Mouse (Mus musculus) embryonic facial prominence, embryonic 11.5 days (tissue): ENCODE measurements at regions not wholly inside any gene's neighbourhood (a gene's known extent, or its start where the extent isn't known, plus 50 kb on each side); places are given as distances from the start of the nearest gene placed in this dataset.

ENCODE experiments used
- ATAC-seq: fragments of 200-750 bp; cut with Nextera tagmentation; replicated peaks from 2 replicates; pipeline ENCODE4 v1.8.0; 2017; ENCODE audit warnings: low read depth; ENCODE audit not compliant: insufficient number of reproducible peaks, low FRiP score, low TSS enrichment
- DNase-seq: peaks from one replicate; pipeline ENCODE4 v3.0.0-alpha.2; 2015; ENCODE audit warnings: low spot score
- H3K27ac ChIP-seq: fragments of 300-500 bp; sonication (generic); replicated peaks from 2 replicates; pipeline ENCODE4 v1.5.1; 2014; ENCODE audit warnings: mild to moderate bottlenecking, low read depth, low read length, control low read depth
- H3K27me3 ChIP-seq: fragments of 300-500 bp; sonication (generic); 2 replicates; pipeline ENCODE4 v1.6.1; 2014; ENCODE audit warnings: mild to moderate bottlenecking, low read length, moderate library complexity, mixed read lengths; ENCODE audit not compliant: control insufficient read depth, insufficient read depth
- H3K36me3 ChIP-seq: fragments of 300-500 bp; sonication (generic); replicated peaks from 2 replicates; pipeline ENCODE4 v1.6.1; 2014; ENCODE audit warnings: low read depth, mild to moderate bottlenecking, low read length, moderate library complexity, mixed read lengths; ENCODE audit not compliant: control insufficient read depth, insufficient read depth
- H3K4me1 ChIP-seq: fragments of 300-500 bp; sonication (generic); 2 replicates; pipeline ENCODE4 v1.6.1; 2014; ENCODE audit warnings: low read length, mixed read lengths; ENCODE audit not compliant: control insufficient read depth, insufficient read depth
- H3K4me2 ChIP-seq: fragments of 300-500 bp; sonication (generic); 2 replicates; pipeline ENCODE4 v1.6.1; 2014; ENCODE audit warnings: low read depth, mild to moderate bottlenecking, control low read depth, low read length, moderate library complexity
- H3K4me3 ChIP-seq: fragments of 300-500 bp; sonication (generic); 2 replicates; pipeline ENCODE4 v1.5.1; 2014; ENCODE audit warnings: low read depth, low read length, control low read depth
- H3K9ac ChIP-seq: fragments of 300-500 bp; sonication (generic); replicated peaks from 2 replicates; pipeline ENCODE4 v1.6.1; 2014; ENCODE audit warnings: mild to moderate bottlenecking, control low read depth, low read length
- H3K9me3 ChIP-seq: fragments of 300-500 bp; sonication (generic); replicated peaks from 2 replicates; pipeline ENCODE4 v1.6.1; 2016; ENCODE audit warnings: mild to moderate bottlenecking, low read length, inconsistent platforms, mixed read lengths; ENCODE audit not compliant: control insufficient read depth
- WGBS: fragments of 180-500 bp; shearing (Covaris S2); extraction: QIAGEN DNeasy Blood & Tissue Kit; methylation state at CpG from one replicate; pipeline ENCODE4 v1.1.7; 2014; 5-methylcytosine and 5-hydroxymethylcytosine counted together

- no peak for DNase-seq
- Histone ChIP-seq H3K4me2 (no peak overlapping the region), H3K27me3 (no peaks in the 10 kb centered on the region), H3K27ac (no peak overlapping the region), H3K36me3 (no peaks in the 10 kb centered on the region), H3K4me3 (no peak overlapping the region), H3K9ac (no peak overlapping the region), H3K9me3 (no peaks in the 10 kb centered on the region), H3K4me1 (no peaks in the 10 kb centered on the region)
- ATAC-seq, result no peak
- WGBS, result 46% methylated on average over 5 of the region's 5 CpGs
These were observed 78.4 kb upstream of the Klf7 start for GRCm38 (mm10) chr1:64200387-64201023.

DNA sequence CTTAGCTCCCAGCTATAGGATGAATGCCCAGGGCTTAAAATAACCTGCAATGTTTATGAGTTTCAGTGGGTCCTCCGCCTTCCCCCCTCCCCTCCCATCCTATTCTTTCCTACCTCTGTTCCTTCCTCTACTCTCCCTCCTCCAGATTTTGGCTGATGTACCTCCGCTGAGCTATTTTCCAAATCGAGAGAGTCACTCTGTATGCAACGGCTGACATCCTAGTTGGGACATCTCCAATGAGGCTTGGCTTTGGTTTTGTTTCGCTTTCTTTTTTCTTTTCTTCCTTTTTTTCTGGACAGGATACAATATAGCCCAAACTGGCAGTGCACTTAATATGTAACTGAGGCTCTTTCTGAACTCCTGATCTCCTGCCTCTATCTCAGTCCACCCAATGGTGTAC lies 76.7 kb upstream of the Klf7 start:
- H3K4me1 ChIP-seq, result no peaks in the 10 kb centered on the region
- no peaks in the 10 kb centered on the region for H3K27me3 ChIP-seq
- 93% methylated on average over 5 of the region's 5 CpGs for WGBS
- H3K4me3 ChIP-seq, result no peak overlapping the region
- H3K4me2 ChIP-seq, result no peak overlapping the region
- H3K36me3 ChIP-seq, result no peaks in the 10 kb centered on the region
- H3K27ac ChIP-seq, result no peak overlapping the region
- DNase-seq (no peak), ATAC-seq (no peak)
- no peaks in the 10 kb centered on the region for H3K9me3 ChIP-seq
- no peak overlapping the region for H3K9ac ChIP-seq

- H3K9ac ChIP-seq, result no peak overlapping the region
- no peak overlapping the region for H3K27ac ChIP-seq
- WGBS, result 81% methylated on average over 2 of the region's 2 CpGs
- no peaks in the 10 kb centered on the region for H3K9me3 ChIP-seq
- no peaks in the 10 kb centered on the region for H3K36me3 ChIP-seq
- no peak for DNase-seq
- H3K4me1 ChIP-seq, result no peaks in the 10 kb centered on the region
- H3K4me3 ChIP-seq, result no peak overlapping the region
- H3K27me3 ChIP-seq, result no peaks in the 10 kb centered on the region
- H3K4me2 ChIP-seq, result no peak overlapping the region
- ATAC-seq, result no peak
These were observed 76.2 kb upstream of the Klf7 start for GRCm38 (mm10) chr1:64198322-64198721.

DNA sequence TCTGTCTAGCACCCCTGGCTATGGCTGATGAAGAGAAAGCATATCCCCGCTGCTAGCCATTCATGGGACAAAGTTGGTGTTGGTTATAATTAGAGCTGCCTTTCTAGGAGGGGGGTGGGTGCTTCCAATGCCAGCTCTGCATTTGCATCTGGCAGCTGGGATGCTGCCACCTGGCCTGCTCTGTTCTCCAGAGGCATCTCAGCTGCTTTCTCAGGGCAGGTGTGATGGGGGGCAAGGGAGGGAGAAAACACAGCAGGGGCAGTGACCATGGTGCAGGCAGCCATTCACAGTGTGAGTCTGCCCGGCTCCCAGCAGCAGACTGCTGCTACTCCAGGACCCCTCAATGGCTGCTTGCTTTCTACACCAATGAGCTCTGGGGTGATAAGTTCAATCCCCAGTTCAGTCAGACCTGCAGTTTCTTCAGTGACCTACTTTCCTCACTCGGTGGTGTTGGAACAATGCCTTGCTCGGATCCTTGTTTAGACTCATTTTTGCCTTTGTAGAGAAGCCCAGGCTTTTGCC lies 73.9 kb upstream of the Klf7 start:
- Histone ChIP-seq H3K4me2 (no peak overlapping the region), H3K27ac (no peak overlapping the region), H3K9ac (no peak overlapping the region), H3K9me3 (no peaks in the 10 kb centered on the region), H3K4me3 (no peak overlapping the region), H3K36me3 (no peaks in the 10 kb centered on the region), H3K4me1 (peaks cover 3% of the 10 kb centered on the region; the same call in 1 of the 2 replicates), H3K27me3 (no peaks in the 10 kb centered on the region)
- DNase-seq (no peak), ATAC-seq (no peak)
- WGBS, result 35% methylated on average over 4 of the region's 4 CpGs

DNA sequence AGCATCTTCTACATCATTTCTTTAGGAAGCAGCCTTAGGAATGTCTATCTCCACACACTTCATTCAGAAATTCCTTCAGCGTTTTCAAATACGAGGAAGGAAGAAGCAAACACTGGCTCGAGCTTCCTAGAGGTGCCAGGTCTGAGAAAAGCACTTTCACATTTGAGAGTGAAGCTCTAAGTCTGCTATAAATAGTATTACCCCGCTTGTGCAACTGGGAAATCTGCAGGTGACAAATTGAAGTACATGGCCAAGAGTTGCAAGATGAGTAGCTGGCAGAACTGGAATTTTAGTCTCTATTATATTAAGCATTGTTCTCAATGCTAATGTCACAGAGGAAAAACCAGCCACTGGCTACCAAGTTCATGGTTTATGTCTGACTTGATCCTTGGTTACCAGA lies 73.2 kb upstream of the Klf7 start:
- Histone ChIP-seq H3K4me1 (peaks cover 3% of the 10 kb centered on the region; the same call in 1 of the 2 replicates), H3K9ac (no peak overlapping the region), H3K27ac (no peak overlapping the region), H3K36me3 (no peaks in the 10 kb centered on the region), H3K4me3 (no peak overlapping the region), H3K9me3 (no peaks in the 10 kb centered on the region), H3K27me3 (no peaks in the 10 kb centered on the region), H3K4me2 (no peak overlapping the region)
- DNase-seq (no peak), ATAC-seq (no peak)
- 75% methylated on average over 4 of the region's 4 CpGs for WGBS

GRCm38 (mm10) chr1:64193150-64193838 lies 71.2 kb upstream of the Klf7 start:
- no peak overlapping the region for H3K9ac ChIP-seq
- H3K36me3 ChIP-seq, result no peaks in the 10 kb centered on the region
- no peak overlapping the region for H3K4me2 ChIP-seq
- whole genome bisulfite sequencing, result 61% methylated on average over 13 of the region's 13 CpGs
- H3K4me1 ChIP-seq, result peaks cover 3% of the 10 kb centered on the region; the same call in 1 of the 2 replicates
- H3K27ac ChIP-seq, result no peak overlapping the region
- H3K9me3 ChIP-seq, result no peaks in the 10 kb centered on the region
- no peak for ATAC-seq
- H3K4me3 ChIP-seq, result no peak overlapping the region
- DNase-seq, result no peak
- H3K27me3 ChIP-seq, result no peaks in the 10 kb centered on the region

DNA sequence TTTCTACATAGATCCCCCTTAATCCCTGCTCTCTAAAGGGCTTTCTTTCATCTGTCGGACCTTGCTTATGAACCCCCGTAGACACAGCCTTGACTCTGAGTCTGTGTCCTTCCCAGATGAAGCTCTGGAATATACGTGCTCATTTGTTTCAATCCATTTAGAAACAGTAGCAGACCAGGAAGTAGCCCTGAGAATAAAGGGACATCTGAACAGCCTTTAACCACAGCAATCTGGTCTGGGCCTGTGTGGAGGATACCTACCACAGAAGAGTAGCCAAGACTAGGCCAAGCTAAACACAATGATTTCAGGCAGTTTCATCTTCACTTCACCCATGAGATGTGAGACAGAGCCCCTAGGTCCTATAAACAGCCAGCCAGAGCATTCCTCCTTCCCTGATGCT lies 70.7 kb upstream of the Klf7 start:
- DNase-seq, result no peak
- Histone ChIP-seq H3K4me3 (no peak overlapping the region), H3K9me3 (no peaks in the 10 kb centered on the region), H3K9ac (no peak overlapping the region), H3K36me3 (no peaks in the 10 kb centered on the region), H3K4me1 (peaks cover 3% of the 10 kb centered on the region; the same call in 1 of the 2 replicates), H3K27ac (no peak overlapping the region), H3K27me3 (no peaks in the 10 kb centered on the region), H3K4me2 (no peak overlapping the region)
- WGBS, result 75% methylated on average over 3 of the region's 3 CpGs
- no peak for ATAC-seq
